ENCODE assay signal across 8 mouse cellular contexts in the genomic region with DNA sequence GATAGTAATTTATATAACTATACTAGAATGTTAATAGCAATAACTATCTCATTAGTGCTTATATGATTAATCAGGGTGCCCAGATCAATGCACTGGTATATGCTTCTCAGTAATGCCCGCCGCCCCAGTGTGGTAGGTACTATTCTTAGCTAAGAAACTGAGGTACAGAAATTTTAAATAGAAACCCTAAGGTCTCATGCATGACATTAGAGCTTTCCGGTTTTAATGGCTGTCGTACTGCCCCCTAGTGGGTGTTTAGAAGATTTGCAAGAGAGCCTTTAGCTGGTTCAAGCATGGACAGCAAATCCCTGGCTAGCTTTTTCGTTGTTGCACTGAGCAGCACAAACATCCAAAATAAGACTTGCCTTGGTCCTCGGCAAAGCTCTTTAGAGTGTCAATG. TPM values are rescaled to one million over a fixed set of nuclear protein-coding genes. Genes with fewer than 3 reads are reported as not detected.
DNase-seq lines count a peak whose midpoint lies in the region; ATAC-seq and TF ChIP-seq lines count a peak whose summit lies in the region.
"Had no signal": no experiment of that assay in that cellular context is flagged by ENCODE, and none has a peak within 500 bp of the region (broad histone marks: within the 10 kb centered on the region; RNA-seq: fewer than 3 reads in every experiment).

No protein-coding gene starts in this region.

- peaks cover 5% of the 10 kb centered on the region for H3K4me1 ChIP-seq in hindbrain, postnatal 0 days (ENCODE audit: insufficient read depth, low read length)
- H3K4me1 ChIP-seq in midbrain, embryonic 10.5 days: peaks cover 14% of the 10 kb centered on the region

- H3K27me3 ChIP-seq in hindbrain, postnatal 0 days (ENCODE audit: insufficient read depth, low read length): no peaks in the 10 kb centered on the region
- H3K27me3 ChIP-seq in midbrain, embryonic 10.5 days (ENCODE audit: low read depth, poor library complexity, severe bottlenecking): peaks cover 4% of the 10 kb centered on the region; the same call in 1 of the 2 replicates

- no peak for ATAC-seq in hindbrain, postnatal 0 days
- ATAC-seq in monocyte, adult 5-6 weeks (replicated peaks; ENCODE audit: insufficient number of reproducible peaks, low FRiP score, low TSS enrichment, poor library complexity, severe bottlenecking): no peak

- H3K9me3 ChIP-seq in hindbrain, postnatal 0 days (ENCODE audit: low read length): no peaks in the 10 kb centered on the region
- H3K9me3 ChIP-seq in midbrain, embryonic 10.5 days (replicated peaks): no peaks in the 10 kb centered on the region

- H3K27ac ChIP-seq in hindbrain, postnatal 0 days: no peak overlapping the region; the same call in 1 of the 2 replicates
- H3K27ac ChIP-seq in midbrain, embryonic 10.5 days (replicated peaks): no peak overlapping the region
- H3K27ac ChIP-seq: macrophage had no signal

- H3K4me3 ChIP-seq in hindbrain, postnatal 0 days (ENCODE audit: low read length): no peak overlapping the region
- no peak overlapping the region for H3K4me3 ChIP-seq in midbrain, embryonic 10.5 days

- H3K9ac ChIP-seq in hindbrain, postnatal 0 days (replicated peaks; ENCODE audit: low read length): no peak overlapping the region

- no peaks in the 10 kb centered on the region for H3K36me3 ChIP-seq in hindbrain, postnatal 0 days (ENCODE audit: insufficient read depth, low read length)
- H3K36me3 ChIP-seq in midbrain, embryonic 10.5 days: no peaks in the 10 kb centered on the region

- peak; percentile 44 to 55 for DNase-seq in left cerebral cortex, postnatal 14 days (ENCODE audit: low spot score in 2 of 2)
- DNase-seq in left cerebral cortex, adult 11 months (ENCODE audit: low spot score): no peak
- peak; percentile 84 for DNase-seq in R1 (ENCODE audit: low read depth, low spot score)
- peak; percentile 46 to 56 for DNase-seq in cerebellum, postnatal 25 days
- DNase-seq in hindbrain, postnatal 0 days (ENCODE audit: low spot score): peak; percentile 89
- DNase-seq in midbrain, embryonic 10.5 days (ENCODE audit: low spot score): peak; percentile 43

- TF ChIP-seq CTCF in hindbrain, postnatal 0 days (IDR thresholded peaks at IDR 0.05; ENCODE audit: low read depth): peak; percentile 76

- 11% methylated on average over 6 of the region's 6 CpGs for WGBS in hindbrain, postnatal 0 days
- 21% methylated on average over 6 of the region's 6 CpGs for WGBS in midbrain, embryonic 10.5 days

- intact Hi-C loops in left cerebral cortex, postnatal 14 days (cut with DNase I): loop anchor here (1.0 to 10.0 kb wide), 2 partner anchors 130 to 273 kb away; a partner anchor contains a TSS

- no peak overlapping the region for H3K4me2 ChIP-seq in hindbrain, postnatal 0 days (ENCODE audit: low read depth, low read length)

RNA-seq across cellular contexts. Expression of a gene that starts 2.3 kb away (rescaled TPM):
- 1 to 10 TPM in 1 of 2 experiments, not detected in 1; 1.4 TPM for total RNA-seq in left cerebral cortex, postnatal 14 days (2021)
- not detected in 2 replicates for total RNA-seq in hindbrain, postnatal 0 days (2014; rRNA removed)
- 0.08 TPM in 1 of 2 replicates, not detected in the other for polyA plus RNA-seq in hindbrain, postnatal 0 days (2015; fragmentation: Nextera tagmentation; extraction: Ambion mirVana)
- polyA plus RNA-seq in midbrain, embryonic 10.5 days (2016; fragmentation: Nextera tagmentation; extraction: Ambion mirVana): not detected in 2 replicates
- total RNA-seq in monocyte, adult 5-6 weeks (2017): not detected in 3 replicates
- polyA plus RNA-seq: macrophage had no signal

RNA-seq across cellular contexts. Expression of a gene that starts 14.4 kb away (rescaled TPM):
- 1 to 10 TPM in 1 of 2 experiments, not detected in 1; 1.8 TPM for total RNA-seq in left cerebral cortex, postnatal 14 days (2021)
- total RNA-seq in hindbrain, postnatal 0 days (2014; rRNA removed): not detected in 2 replicates
- 1.4 TPM in 1 of 2 replicates, not detected in the other for polyA plus RNA-seq in hindbrain, postnatal 0 days (2015; fragmentation: Nextera tagmentation; extraction: Ambion mirVana)
- not detected in 2 replicates for polyA plus RNA-seq in midbrain, embryonic 10.5 days (2016; fragmentation: Nextera tagmentation; extraction: Ambion mirVana)
- total RNA-seq in monocyte, adult 5-6 weeks (2017): not detected in 3 replicates
- polyA plus RNA-seq: macrophage had no signal

RNA-seq across cellular contexts. Expression of a gene that starts 43.0 kb away (rescaled TPM):
- total RNA-seq in left cerebral cortex, postnatal 14 days (2021): not detected
- total RNA-seq in hindbrain, postnatal 0 days (2014; rRNA removed): 0.58 and 1.1 TPM in 2 replicates
- 1.6 and 1.7 TPM in 2 replicates for polyA plus RNA-seq in hindbrain, postnatal 0 days (2015; fragmentation: Nextera tagmentation; extraction: Ambion mirVana)
- polyA plus RNA-seq in midbrain, embryonic 10.5 days (2016; fragmentation: Nextera tagmentation; extraction: Ambion mirVana): not detected in 2 replicates
- total RNA-seq in monocyte, adult 5-6 weeks (2017): not detected in 3 replicates
- polyA plus RNA-seq: macrophage had no signal

RNA-seq across cellular contexts. Expression of a gene that starts 56.1 kb away (rescaled TPM):
- 1 to 10 TPM; 6.0 TPM for total RNA-seq in left cerebral cortex, postnatal 14 days (2021)
- total RNA-seq in hindbrain, postnatal 0 days (2014; rRNA removed): 36.7 and 49.7 TPM in 2 replicates
- polyA plus RNA-seq in hindbrain, postnatal 0 days (2015; fragmentation: Nextera tagmentation; extraction: Ambion mirVana): 27.4 and 29.6 TPM in 2 replicates
- 3.4 and 3.9 TPM in 2 replicates for polyA plus RNA-seq in midbrain, embryonic 10.5 days (2016; fragmentation: Nextera tagmentation; extraction: Ambion mirVana)
- total RNA-seq in monocyte, adult 5-6 weeks (2017): 0.85 to 1.4 TPM in 2 of 3 replicates, not detected in the other
- polyA plus RNA-seq: macrophage had no signal
